ENCODE assay signal across 22 mouse cellular contexts in genomic region chr13:72938156-72938874, GRCm38 (mm10).
DNase-seq lines count a peak whose midpoint lies in the region; ATAC-seq and TF ChIP-seq lines count a peak whose summit lies in the region.
"Had no signal": no experiment of that assay in that cellular context is flagged by ENCODE, and none has a peak within 500 bp of the region (broad histone marks: within the 10 kb centered on the region; RNA-seq: fewer than 3 reads in every experiment).

No protein-coding gene starts in this region.

- no peak overlapping the region for H3K4me2 ChIP-seq in hindbrain, embryonic 13.5 days
- no peak overlapping the region for H3K4me2 ChIP-seq in hindbrain, embryonic 12.5 days (replicated peaks)
- no peak overlapping the region for H3K4me2 ChIP-seq in midbrain, postnatal 0 days (ENCODE audit: low read depth, low read length, poor library complexity, severe bottlenecking)
- no peak overlapping the region for H3K4me2 ChIP-seq in midbrain, embryonic 15.5 days
- H3K4me2 ChIP-seq: embryonic facial prominence, embryonic 15.5 days; heart, embryonic 12.5 days; limb, embryonic 13.5 days; liver, embryonic 13.5 days; neural tube, embryonic 12.5 days had no signal

- DNase-seq in cerebellum, adult 9-11 months = peak; percentile 6
- no peak for DNase-seq in cerebellum, adult 11 months
- DNase-seq in midbrain, postnatal 0 days (ENCODE audit: low spot score) = peak; percentile 33
- no peak for DNase-seq in natural killer cell, adult 2 months (ENCODE audit: low spot score in 2 of 2)
- DNase-seq: B cell, adult 2 months; gastrocnemius, adult 2 months; heart, postnatal 14 days; kidney, adult 2 months; kidney, postnatal 10 days; liver, embryonic 13.5 days; right cerebral cortex, postnatal 4 days had no signal

- H3K9me3 ChIP-seq in hindbrain, embryonic 13.5 days = no peaks in the 10 kb centered on the region
- no peaks in the 10 kb centered on the region for H3K9me3 ChIP-seq in hindbrain, embryonic 12.5 days (replicated peaks)
- H3K9me3 ChIP-seq in midbrain, postnatal 0 days (ENCODE audit: low read length) = no peaks in the 10 kb centered on the region
- no peaks in the 10 kb centered on the region for H3K9me3 ChIP-seq in midbrain, embryonic 15.5 days
- H3K9me3 ChIP-seq: embryonic facial prominence, embryonic 15.5 days; heart, embryonic 12.5 days; limb, embryonic 13.5 days; liver, embryonic 13.5 days; midbrain, embryonic 10.5 days; neural tube, embryonic 12.5 days had no signal

- ATAC-seq in hindbrain, embryonic 13.5 days (ENCODE audit: low FRiP score) = 0 out of 2 replicates have a peak, but pooled peaks have one; percentile 39
- no peak for ATAC-seq in hindbrain, embryonic 12.5 days (ENCODE audit: low FRiP score)
- ATAC-seq in midbrain, postnatal 0 days (ENCODE audit: low FRiP score) = no peak
- ATAC-seq in midbrain, embryonic 15.5 days (replicated peaks) = no peak
- ATAC-seq: inflammation-experienced regulatory T-cells, adult 6 months had no signal

- WGBS in hindbrain, embryonic 13.5 days = 51% methylated on average over 13 of the region's 13 CpGs
- 54% methylated on average over 13 of the region's 13 CpGs for WGBS in hindbrain, embryonic 12.5 days
- 58% methylated on average over 13 of the region's 13 CpGs for WGBS in midbrain, postnatal 0 days
- 51% methylated on average over 13 of the region's 13 CpGs for WGBS in midbrain, embryonic 15.5 days

- H3K27ac ChIP-seq in hindbrain, embryonic 13.5 days = no peak overlapping the region
- H3K27ac ChIP-seq in hindbrain, embryonic 12.5 days = no peak overlapping the region
- H3K27ac ChIP-seq in midbrain, postnatal 0 days (ENCODE audit: low read depth, low read length) = no peak overlapping the region
- H3K27ac ChIP-seq in midbrain, embryonic 15.5 days = no peak overlapping the region
- H3K27ac ChIP-seq: embryonic facial prominence, embryonic 15.5 days; gastrocnemius, adult 2 months; layer of hippocampus, adult 2 months; limb, embryonic 13.5 days; liver, embryonic 13.5 days; macrophage; midbrain, embryonic 10.5 days; neural tube, embryonic 12.5 days had no signal

- H3K27me3 ChIP-seq in hindbrain, embryonic 13.5 days = peaks cover 5% of the 10 kb centered on the region; the same call in 1 of the 2 replicates
- peaks cover 6% of the 10 kb centered on the region; the same call in 1 of the 2 replicates for H3K27me3 ChIP-seq in hindbrain, embryonic 12.5 days
- H3K27me3 ChIP-seq in midbrain, postnatal 0 days (ENCODE audit: insufficient read depth, low read length) = no peaks in the 10 kb centered on the region
- H3K27me3 ChIP-seq in midbrain, embryonic 15.5 days (replicated peaks) = no peaks in the 10 kb centered on the region
- H3K27me3 ChIP-seq: heart, embryonic 12.5 days; liver, embryonic 13.5 days; neural tube, embryonic 12.5 days had no signal

- no peak overlapping the region for H3K4me3 ChIP-seq in hindbrain, embryonic 13.5 days
- no peak overlapping the region for H3K4me3 ChIP-seq in hindbrain, embryonic 12.5 days
- no peak overlapping the region for H3K4me3 ChIP-seq in midbrain, postnatal 0 days (ENCODE audit: low read depth, low read length)
- H3K4me3 ChIP-seq in midbrain, embryonic 15.5 days = no peak overlapping the region
- H3K4me3 ChIP-seq: embryonic facial prominence, embryonic 15.5 days; gastrocnemius, adult 2 months; heart, embryonic 12.5 days; layer of hippocampus, adult 2 months; limb, embryonic 13.5 days; liver, embryonic 13.5 days; midbrain, embryonic 10.5 days; neural tube, embryonic 12.5 days had no signal

- no peak overlapping the region for H3K9ac ChIP-seq in hindbrain, embryonic 13.5 days
- no peak overlapping the region for H3K9ac ChIP-seq in hindbrain, embryonic 12.5 days
- H3K9ac ChIP-seq in midbrain, postnatal 0 days (replicated peaks; ENCODE audit: low read length, poor library complexity, severe bottlenecking) = no peak overlapping the region
- no peak overlapping the region for H3K9ac ChIP-seq in midbrain, embryonic 15.5 days
- H3K9ac ChIP-seq: embryonic facial prominence, embryonic 15.5 days; heart, embryonic 12.5 days; limb, embryonic 13.5 days; liver, embryonic 13.5 days; neural tube, embryonic 12.5 days had no signal

- TF ChIP-seq CTCF in midbrain, postnatal 0 days (IDR thresholded peaks at IDR 0.05) = no peak

- H3K4me1 ChIP-seq in hindbrain, embryonic 13.5 days (replicated peaks) = peaks cover 13% of the 10 kb centered on the region; the same call in 1 of the 2 replicates
- 0 out of 2 replicates have a peak, but pooled peaks cover 6% of the 10 kb centered on the region for H3K4me1 ChIP-seq in hindbrain, embryonic 12.5 days
- no peaks in the 10 kb centered on the region for H3K4me1 ChIP-seq in midbrain, postnatal 0 days (ENCODE audit: insufficient read depth, low read length)
- H3K4me1 ChIP-seq in midbrain, embryonic 15.5 days = no peaks in the 10 kb centered on the region
- H3K4me1 ChIP-seq: embryonic facial prominence, embryonic 15.5 days; heart, embryonic 12.5 days; limb, embryonic 13.5 days; liver, embryonic 13.5 days; midbrain, embryonic 10.5 days; neural tube, embryonic 12.5 days had no signal

- no peaks in the 10 kb centered on the region for H3K36me3 ChIP-seq in hindbrain, embryonic 13.5 days
- no peaks in the 10 kb centered on the region for H3K36me3 ChIP-seq in hindbrain, embryonic 12.5 days
- H3K36me3 ChIP-seq in midbrain, postnatal 0 days (ENCODE audit: insufficient read depth, low read length) = no peaks in the 10 kb centered on the region
- H3K36me3 ChIP-seq in midbrain, embryonic 15.5 days (replicated peaks) = no peaks in the 10 kb centered on the region
- H3K36me3 ChIP-seq: embryonic facial prominence, embryonic 15.5 days; heart, embryonic 12.5 days; limb, embryonic 13.5 days; liver, embryonic 13.5 days; midbrain, embryonic 10.5 days; neural tube, embryonic 12.5 days had no signal

Comparison
In these comparisons a context has a peak if more than half of its experiments do, and no peak if none do; other contexts are left out.
1. DNase-seq: peak in cerebellum, adult 9-11 months (single experiment) and midbrain, postnatal 0 days (single experiment); none in cerebellum, adult 11 months (single experiment) and natural killer cell, adult 2 months (0 of 2).